Mouse (Mus musculus) activated CD4-positive, CD25-positive, alpha-beta regulatory T cell, adult 4 months (primary cell): ENCODE results near the gene Pxylp1. TPM values are rescaled to one million over a fixed set of nuclear protein-coding genes. Genes with fewer than 3 reads are reported as not detected.

ENCODE experiments used
- ATAC-seq: one replicate; pipeline ENCODE4 v1.8.0; 2017
- polyA plus RNA-seq, 2 experiments: library from polyadenylated mRNA; unstranded; fragments of 100-300 nt; shearing (Covaris generic); gene quantifications; one replicate each; pipeline ENCODE4 v1.2.1; 2017

Pxylp1 gene
- polyA plus RNA-seq, 2 experiments from 2014 or later, result 10.5 to 11.5 TPM

DNA sequence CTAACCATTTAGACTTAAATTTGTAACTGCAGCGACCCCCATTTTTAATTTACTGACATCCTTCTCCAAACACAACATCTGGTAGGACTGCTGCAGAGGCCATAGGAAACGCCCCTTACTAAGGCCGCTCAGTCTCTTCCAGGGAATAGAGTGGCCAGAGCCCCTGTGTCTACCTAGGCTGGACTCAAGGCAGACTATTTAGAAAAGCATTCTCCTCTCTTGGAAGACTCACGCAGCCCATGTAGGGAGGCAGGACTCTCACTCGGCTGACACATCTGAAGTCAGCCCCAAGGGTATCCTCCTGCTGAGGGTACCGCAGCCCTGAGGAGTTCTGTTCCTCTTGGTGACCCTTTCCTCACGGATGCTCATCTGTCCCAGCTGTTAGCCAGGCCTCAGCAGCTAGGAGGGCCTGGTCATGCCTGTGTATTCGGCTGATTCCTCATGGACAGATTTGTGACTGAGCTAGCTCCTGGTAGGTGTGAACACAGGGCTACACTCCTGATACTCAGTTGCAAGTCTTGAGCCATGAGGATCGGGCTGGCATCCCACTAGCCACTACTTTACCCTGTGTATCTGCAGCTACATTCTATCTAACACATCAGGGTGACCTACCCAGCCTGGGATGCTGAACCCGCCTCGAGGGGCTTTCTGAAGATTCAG, 73.5 kb downstream of the Pxylp1 start:
- ATAC-seq, result no peak

DNA sequence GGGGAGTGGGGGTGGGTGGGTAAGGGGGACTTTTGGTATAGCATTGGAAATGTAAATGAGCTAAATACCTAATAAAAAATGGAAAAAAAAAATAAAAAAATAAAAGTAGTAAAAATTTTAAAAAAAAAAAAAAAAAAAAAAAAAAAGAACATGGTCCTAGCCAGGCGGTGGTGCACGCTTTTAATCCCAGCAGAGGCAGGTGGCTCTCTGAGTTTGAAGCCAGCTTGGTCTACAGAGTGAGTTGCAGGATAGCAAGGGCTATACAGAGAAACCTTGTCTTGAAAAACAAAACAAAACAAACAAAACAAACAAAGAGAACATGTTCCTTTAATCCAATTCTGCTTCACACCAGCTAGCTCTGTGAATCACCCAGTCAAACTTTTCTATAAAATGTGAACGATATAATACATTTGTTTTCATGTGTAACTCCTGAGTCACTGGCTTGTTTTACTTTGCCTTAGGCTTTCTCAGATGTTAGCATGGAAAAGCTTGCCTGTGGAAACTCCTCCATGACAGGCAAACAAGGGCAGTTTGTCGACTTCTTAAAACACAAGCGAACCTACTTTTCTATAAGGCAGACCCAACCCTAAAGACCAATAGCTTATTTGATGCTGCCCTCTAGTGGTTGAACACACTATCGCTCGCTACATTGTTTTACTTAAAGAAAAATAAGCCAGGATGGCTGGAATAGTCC, 74.2 kb downstream of the Pxylp1 start:
- ATAC-seq, result peak; percentile 80

DNA sequence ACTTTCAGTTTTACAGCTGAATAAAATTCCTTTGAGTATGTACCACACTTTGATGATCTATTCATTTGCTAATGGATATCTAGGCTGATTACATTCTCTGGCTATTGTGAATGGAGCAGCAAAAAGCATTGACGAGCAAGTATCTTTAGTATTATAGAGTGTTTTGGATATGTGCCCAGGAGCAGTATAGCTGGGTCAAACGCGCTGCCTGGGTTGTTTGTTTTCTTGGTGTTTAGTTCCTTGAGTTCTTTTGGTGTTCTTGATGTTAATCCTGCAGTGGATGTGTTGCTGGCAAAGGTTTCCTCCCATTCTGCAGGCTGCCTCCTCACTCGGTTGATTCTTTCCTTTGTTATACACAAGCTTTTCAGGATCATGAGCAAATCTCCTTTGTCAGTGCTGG, 80.5 kb downstream of the Pxylp1 start:
- no peak for ATAC-seq

DNA sequence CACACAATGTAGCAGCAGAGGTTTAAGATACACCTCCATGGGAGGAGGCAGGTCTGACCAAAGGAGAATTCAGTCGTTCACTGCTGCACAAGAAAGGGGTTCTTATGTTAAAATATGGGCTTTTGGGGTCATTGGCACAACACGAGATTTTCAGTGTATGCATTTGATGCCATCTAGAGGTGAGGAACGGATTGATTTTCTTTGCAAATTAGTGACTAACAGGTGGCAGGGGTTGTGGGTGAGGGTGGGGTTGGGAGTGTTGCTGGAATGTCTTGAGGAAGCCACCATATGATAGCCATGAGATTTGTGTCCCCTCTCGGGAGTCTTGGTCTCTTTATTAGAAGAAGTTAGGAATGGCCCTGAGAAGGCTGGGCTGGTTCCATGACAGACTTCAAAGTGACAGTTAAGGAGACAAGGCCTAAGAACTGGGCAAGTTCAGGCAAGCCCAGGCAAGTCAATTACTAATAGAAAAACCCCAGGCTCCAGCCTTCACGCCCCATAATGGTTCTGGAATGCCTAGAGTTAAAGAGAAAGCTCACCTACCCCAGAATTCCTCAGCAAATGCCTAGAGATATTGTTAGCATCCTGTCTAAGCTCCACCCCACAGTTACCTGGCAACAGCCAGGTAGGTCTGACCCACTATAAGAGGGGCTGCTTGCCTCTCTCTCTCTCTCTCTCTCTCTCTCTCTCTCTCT, 92.2 kb downstream of the Pxylp1 start:
- ATAC-seq, result peak; percentile 50

DNA sequence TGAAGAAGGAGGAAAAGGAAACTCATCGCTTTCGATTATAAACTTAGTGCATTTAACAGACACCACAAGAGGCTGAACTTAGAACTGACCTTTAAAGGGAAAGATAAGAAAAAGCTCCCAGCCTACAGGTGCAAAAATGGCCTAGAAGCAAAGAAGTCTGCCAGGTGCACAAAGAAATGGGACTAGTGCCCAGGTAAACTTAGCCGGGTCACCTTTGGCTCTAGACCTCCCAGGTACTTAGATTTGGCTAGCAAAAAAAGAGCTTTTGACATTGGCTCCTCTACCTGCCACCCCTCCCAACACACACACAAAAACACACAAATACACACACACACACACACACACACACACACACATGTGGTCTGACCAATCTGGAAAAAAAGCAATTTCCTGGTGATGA, 95.2 kb downstream of the Pxylp1 start:
- no peak for ATAC-seq

DNA sequence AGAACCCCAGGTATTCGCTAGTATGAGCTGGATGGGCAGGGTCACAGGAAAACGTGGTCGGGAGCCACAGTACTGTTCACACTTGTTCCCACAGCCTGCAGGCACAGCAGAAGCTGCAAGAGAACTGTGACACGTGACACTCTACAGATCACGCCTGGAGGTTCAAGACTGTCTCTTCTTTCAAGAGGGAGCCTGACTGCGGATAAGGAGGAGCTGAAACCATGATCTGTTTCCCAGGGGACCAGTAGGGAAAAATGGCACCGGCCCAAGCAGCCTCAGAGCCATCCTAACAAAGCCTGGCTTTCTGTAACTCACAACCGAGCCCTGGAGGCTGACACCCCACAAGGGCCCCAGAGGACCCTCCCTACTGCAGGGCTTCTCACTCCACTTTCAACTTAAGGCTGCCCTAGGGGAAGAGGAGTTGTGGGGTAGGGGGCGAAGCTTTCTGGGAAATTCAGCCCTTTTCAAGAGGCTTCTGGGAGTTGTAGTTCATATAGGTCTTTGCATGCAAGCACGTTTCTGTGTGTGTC, 97.0 kb downstream of the Pxylp1 start:
- ATAC-seq, result peak; percentile 65

DNA sequence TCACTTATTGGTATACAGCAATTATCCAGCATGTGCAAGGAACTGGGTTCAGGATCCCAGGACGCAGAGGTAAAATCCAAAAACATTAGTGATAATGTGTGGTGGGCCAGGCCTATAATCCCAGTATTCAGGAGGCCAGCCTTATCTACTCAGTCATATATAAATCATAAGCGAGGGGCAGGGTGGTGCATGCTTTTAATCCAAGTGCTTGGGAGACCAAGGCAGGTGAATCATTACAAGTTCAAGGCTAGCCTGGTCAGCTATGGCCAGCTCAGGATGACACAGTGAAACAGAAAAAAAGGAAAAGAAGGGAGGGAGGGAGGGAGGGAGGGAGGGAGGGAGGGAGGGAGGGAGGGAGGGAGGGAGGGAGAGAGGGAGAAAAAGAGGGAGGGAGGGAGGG, 97.9 kb downstream of the Pxylp1 start:
- no peak for ATAC-seq

DNA sequence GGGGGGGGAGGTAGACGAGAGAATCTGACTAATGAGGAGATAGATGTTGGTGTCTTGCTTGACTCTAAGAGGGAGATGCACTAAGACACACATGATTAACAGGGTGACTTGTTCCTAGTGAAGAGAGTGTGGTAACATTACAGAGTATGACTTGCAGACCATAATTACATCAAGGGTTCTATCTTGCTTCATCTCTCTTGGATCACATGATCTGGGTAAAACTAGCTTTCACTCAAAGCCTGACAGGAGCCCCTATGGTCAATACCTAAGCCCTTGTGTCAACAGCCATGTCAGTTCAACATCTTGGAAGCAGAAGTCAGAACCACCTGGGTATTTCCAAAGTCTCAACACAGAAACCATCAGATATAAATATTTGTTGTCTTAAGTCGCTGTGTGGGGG, 99.9 kb downstream of the Pxylp1 start:
- ATAC-seq, result no peak

DNA sequence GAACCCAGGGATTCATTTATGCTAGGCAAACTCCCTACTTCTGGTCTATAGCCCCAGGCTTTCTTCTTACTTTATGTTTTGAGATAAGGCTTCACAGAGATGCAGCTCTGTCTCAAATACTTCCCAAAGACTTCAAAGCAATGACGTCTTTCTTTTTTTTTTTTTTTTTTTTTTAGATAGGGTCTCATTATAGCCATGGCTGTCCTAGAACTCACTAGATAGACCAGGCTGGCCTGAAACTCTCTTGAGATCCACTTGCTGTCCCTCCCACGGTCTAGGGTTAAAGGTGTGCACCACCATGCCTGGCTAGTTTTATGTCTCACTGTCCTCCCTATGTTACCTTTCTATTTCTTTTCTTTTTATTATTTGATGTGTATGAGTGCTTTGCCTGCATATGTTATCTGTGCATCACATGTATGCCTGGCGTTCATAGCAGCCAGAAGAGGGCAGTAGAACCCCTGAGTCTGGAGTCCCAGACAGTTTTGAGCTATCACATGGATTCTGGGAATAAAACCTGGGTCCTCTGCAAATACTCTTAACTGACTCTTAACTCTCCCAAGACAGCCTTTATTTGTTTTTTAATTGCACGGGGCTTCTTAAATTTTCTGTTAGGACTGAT, 102.0 kb downstream of the Pxylp1 start:
- no peak for ATAC-seq

DNA sequence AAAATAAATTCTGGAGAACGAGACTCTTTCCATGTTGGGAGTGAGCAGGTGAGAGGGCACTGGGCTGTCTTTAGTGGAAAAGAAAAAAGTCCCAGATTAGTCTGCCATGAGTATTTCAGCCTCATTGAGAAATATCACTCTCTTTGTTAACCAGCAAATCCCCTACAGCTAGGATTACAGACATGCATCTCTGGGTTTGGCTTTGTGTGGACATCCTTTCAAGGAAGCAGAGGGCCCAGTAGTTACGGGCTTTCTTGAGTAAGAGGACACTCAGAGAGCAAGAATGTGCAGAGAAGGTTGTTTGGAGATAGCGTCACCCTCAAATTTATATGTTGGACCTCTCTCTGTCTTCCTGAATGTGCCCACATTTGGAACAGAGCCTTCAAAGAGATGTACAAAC, 102.6 kb downstream of the Pxylp1 start:
- ATAC-seq, result no peak

DNA sequence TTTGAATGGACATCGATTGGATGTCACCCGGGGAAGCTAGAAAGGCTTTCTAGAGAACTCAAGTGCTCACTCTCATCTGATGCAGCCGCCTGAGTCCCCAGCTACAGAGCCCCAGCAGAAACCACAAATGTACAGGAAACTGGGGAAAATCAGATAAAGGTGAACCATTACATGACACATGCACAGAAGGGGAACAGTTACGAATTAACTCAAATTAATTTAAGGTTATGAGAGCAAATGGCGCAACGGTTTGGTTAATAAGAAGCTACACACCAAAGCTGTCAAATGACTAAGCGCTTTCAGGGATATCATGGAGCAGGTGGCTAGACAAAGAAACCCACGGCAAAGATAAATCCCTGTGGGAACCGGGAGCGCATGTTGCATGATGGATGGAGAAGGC, 104.7 kb downstream of the Pxylp1 start:
- ATAC-seq, result peak; percentile 50

DNA sequence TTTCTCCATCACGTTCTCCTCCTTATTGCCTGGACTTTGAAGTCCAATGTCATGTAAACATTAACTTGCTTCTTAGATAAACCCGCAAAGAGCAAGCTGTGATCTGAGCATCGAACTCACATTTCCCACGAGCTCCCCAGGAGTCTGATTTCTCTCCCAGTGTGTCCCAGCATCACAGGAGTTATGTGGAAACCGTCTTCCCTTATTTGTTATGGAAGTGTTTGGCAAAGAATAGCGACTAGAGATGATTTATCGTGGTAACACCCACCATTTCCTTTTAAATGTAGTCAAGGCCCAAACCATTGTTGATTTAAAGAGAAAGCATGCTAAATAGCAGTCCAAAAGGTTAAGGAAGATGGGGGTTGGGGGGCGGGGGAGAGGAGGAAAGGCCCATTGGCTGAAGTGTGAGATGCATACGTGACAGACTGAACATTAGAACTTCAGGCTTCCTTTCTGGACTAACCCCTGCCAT, 106.6 kb downstream of the Pxylp1 start:
- ATAC-seq, result peak; percentile 5

DNA sequence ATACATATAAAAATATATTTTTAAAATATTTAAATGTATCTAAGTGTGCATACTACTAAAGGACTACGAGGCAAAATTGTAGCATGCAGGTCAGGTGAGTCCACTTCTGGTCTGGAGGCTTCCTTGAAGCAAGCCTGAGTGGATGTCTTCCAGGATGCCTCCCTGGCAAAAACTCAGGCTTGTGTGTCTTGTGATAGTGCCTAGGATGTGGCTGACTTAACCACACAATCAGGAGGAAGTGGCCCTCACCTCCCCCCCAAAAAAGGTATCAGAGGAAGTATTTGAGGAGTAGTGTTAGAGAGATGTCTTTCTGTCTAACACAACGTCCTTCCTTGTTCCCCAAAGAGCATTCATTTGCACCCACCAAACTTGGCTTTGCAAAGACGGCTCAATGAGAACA, 107.3 kb downstream of the Pxylp1 start:
- peak; percentile 78 for ATAC-seq

DNA sequence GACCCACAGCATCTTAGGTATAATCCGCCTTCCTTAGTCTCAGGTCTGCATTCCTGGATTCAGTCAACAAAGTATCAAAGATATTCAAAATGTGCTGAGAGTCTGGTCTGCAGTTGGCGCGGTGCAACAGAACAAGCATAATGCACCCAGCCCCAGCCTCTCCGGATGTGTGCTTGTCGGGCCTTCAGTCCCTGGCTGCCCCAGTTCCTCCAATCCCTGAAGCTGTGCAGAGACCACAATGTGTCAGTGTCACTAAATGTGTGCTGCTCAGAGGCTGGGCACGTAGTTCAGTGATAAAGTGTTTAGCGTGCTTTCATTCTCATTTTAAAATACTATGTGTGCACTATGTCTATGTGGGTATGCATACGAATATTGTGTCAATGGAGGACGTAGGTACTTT, 108.8 kb downstream of the Pxylp1 start:
- peak; percentile 54 for ATAC-seq

DNA sequence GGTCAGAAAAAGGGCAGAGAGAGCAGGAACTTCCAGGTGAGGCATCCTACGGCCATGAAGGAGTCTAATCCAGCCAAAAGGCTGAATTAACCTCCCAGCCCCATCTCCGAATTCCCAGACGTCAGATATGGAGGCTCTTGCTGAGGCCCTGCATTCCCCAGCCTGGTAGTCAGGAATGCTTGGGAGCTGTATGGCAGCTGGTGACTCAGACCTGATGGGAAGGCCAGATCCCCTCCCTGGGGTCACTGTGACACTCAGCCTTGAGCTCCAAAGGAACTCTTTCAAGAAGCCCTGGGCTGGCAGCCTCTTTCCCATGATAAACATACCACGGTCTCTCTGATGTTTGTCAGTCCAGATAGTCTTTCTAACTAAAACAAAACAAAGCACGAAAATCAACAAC, 109.2 kb downstream of the Pxylp1 start:
- ATAC-seq, result no peak

DNA sequence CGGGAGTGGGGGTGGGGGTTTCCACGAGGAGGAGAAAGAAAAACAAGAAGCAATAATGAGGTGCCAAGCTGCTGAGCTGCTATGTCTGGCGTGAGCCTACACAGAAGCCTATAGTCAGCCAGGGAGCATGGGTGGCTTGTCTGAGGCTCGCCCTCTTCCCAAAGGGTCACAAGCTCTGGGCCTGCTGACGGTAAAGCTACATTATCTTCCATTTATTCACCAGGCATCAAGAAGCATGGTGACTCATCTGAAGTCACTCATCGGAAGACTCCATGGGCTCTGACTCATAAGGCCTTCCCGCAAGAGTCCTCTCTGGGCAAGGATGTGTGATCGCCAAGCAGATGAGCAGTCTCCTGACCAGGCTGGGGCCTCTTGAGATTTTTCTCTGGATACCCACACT, 110.4 kb downstream of the Pxylp1 start:
- ATAC-seq, result no peak

Other genes with a start within 250 kb of the Pxylp1 start
- 10 to 100 TPM; 59.9 to 61.4 TPM for gene Zbtb38, start 139.8 kb downstream of the Pxylp1 start, polyA plus RNA-seq
- gene Spsb4, start 126.2 kb upstream of the Pxylp1 start, polyA plus RNA-seq, result under 1 TPM in 1 of 2 experiments, not detected in 1; 0.22 TPM
- gene Slc25a36, start 218.5 kb upstream of the Pxylp1 start, polyA plus RNA-seq, result 10 to 100 TPM; 50.2 to 59.9 TPM